Mouse (Mus musculus): ENCODE data around the gene Fgf11. TPM values are rescaled to one million over a fixed set of nuclear protein-coding genes. Genes with fewer than 3 reads are reported as not detected.

The Fgf11 gene
- polyA plus RNA-seq, 1 experiment from 2014 or later = 2.2 TPM

DNA sequence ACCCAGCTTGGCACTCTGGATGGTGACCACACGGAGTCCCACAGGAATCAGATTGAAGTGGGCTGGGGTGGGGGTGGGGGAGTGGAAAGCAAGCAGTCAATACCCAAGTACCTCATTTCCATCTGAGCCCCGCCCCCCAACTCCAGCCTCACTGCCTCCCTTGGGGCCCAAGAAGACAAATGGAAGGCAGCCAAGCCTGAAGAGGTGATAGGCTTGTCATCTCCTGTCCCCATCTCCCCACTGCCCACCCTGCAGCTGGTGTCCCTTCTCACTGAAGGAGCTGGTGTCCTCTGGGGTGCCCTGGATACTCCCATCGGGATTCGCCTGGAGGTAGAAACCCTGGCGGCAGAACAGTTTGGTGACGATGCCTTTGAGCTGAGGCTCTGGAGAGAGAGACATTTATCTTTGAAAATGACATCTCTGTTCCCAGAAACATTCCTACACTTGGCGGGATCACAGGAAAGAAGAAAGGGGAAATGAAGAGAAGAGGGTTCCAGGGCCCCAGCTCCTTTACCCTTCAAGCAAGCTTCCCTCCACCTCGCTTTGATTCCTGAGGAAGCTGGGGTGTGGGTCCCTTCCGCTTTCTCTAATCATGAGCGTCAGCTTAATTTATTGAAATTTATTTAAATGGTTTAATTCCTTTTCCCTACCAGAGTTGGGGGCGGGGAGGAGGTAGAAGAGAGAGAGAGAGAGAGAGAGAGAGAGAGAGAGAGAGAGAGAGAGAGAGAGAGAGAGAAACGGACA lies 2.1 kb downstream of the Fgf11 start:
- Histone ChIP-seq H3K4me2 (replicated peaks) (peak overlapping the region; percentile 90), H3K36me3 (no peaks in the 10 kb centered on the region), H3K4me1 (peaks cover 50% of the 10 kb centered on the region), H3K27me3 (peaks cover 67% of the 10 kb centered on the region), H3K9ac (no peak overlapping the region; the same call in 1 of the 2 replicates), H3K4me3 (peak overlapping the region; percentile 57), H3K9me3 (no peaks in the 10 kb centered on the region), H3K27ac (peak overlapping the region; percentile 83; the same call in 1 of the 2 replicates)
- no peak for ATAC-seq (ENCODE audit: insufficient number of reproducible peaks, insufficient read depth, low FRiP score, low TSS enrichment)
- WGBS = 23% methylated on average over 11 of the region's 12 CpGs

DNA sequence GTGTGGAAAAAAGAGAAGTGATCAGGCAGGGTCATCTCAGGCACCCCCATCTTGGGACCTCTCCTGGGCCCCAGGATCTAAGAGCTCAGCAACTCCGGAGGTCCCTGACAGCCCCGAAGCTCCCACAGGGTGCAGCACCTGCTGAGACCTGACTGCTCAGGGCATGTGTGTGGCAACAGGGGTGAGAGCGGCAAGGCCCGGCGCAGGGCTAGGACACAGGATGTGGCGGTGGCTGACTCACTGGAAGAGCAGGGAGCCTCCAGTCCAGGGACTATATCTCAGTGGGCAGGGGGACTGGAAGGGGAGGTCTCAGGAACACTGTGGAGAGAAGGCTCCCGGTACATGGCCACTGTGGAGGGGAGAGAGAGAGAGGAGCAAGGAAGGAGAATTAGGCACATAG lies 3.7 kb downstream of the Fgf11 start:
- 68% methylated on average over 7 of the region's 7 CpGs for WGBS
- Histone ChIP-seq H3K4me3 (no peak overlapping the region), H3K9ac (no peak overlapping the region), H3K4me1 (peaks cover 34% of the 10 kb centered on the region), H3K4me2 (replicated peaks) (no peak overlapping the region), H3K27ac (no peak overlapping the region), H3K27me3 (peaks cover 60% of the 10 kb centered on the region), H3K36me3 (no peaks in the 10 kb centered on the region), H3K9me3 (no peaks in the 10 kb centered on the region)
- no peak for ATAC-seq (ENCODE audit: insufficient number of reproducible peaks, insufficient read depth, low FRiP score, low TSS enrichment)

DNA sequence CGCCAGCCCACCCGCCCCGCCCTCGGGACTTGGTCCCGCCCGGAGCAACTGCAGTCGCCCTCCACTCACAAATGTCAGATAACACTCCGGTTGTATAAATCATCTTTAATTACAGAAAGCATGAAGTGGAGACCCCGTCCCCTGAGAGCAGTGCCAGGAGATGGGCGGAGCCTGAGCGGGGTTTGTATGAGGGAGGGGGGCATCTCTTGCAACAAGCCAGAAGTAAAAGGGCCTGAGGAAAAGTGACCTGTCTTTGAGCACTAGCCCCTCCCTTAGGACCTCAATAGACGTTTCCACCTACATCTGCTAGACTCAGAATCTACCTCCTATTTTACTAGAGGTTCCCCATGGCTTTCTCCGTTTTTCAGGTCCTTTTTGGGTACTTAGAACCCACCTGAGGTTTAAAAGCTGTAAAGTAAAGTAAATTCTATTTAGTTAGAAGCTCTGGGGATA lies 5.6 kb downstream of the Fgf11 start:
- peaks cover 19% of the 10 kb centered on the region for H3K4me1 ChIP-seq
- H3K36me3 ChIP-seq = no peaks in the 10 kb centered on the region
- H3K9me3 ChIP-seq = no peaks in the 10 kb centered on the region
- H3K27me3 ChIP-seq = peaks cover 41% of the 10 kb centered on the region
- WGBS = 3% methylated on average over 13 of the region's 13 CpGs
- no peak for ATAC-seq (ENCODE audit: insufficient number of reproducible peaks, insufficient read depth, low FRiP score, low TSS enrichment)
- peak overlapping the region; percentile 87 for H3K4me2 ChIP-seq (replicated peaks)
- no peak overlapping the region for H3K27ac ChIP-seq
- peak overlapping the region; percentile 48 for H3K9ac ChIP-seq
- peak overlapping the region; percentile 43 for H3K4me3 ChIP-seq

DNA sequence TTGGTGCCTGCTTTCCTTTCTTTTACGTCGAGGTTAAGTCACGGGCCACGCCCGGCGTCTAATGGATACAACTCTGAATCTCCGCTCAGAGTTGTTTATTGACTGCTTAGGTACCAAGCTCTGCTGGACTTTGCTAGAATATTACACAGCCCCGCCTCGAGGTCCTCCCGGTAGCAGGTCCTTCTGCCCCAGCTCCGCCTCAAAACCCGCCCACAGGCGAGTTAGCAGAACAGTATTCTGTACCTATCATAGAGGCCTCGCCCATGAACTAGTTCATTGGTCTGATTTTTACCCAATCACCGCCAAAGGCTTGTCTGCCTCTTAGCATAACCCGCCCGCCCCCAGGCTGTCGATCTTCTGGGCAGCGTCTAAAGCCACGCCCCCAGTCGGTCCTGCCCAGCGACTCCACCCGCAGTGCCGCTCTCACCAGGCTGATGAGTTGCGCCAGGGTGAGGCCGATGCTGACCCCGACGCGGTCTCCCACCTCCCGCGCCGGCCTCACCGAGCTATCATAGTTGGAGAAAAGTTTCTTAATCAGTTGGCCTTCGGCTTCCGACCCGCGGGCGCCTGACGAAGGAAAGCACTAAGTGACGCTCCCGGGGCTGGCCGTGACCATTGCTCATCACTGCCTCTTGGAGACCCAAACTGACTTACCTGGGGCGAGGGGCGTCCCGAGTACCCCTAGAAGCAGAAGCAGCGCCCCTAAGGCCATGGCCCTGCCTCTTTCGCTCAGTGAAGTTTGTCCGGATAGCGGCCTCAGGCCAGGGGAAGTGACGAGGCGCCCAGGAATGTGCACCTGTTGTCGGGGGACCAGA lies 6.3 kb downstream of the Fgf11 start, which contains the start of gene Chrnb1:
Gene Chrnb1, minus strand, starts transcription at position 776 of the 815 bp plus-strand sequence.
- H3K4me2 ChIP-seq (replicated peaks) = peak within 1 kb of the TSS; percentile 87
- H3K4me3 ChIP-seq = peak within 1 kb of the TSS; percentile 43
- no peaks in the 10 kb centered on the region for H3K36me3 ChIP-seq
- WGBS = 2% methylated on average over 52 of the region's 52 CpGs
- H3K4me1 ChIP-seq = peaks cover 16% of the 10 kb centered on the region
- H3K9ac ChIP-seq = peak within 1 kb of the TSS; percentile 48
- peaks cover 41% of the 10 kb centered on the region for H3K27me3 ChIP-seq
- no peaks in the 10 kb centered on the region for H3K9me3 ChIP-seq
- ATAC-seq (ENCODE audit: insufficient number of reproducible peaks, insufficient read depth, low FRiP score, low TSS enrichment) = peak; percentile 92
- peak within 1 kb of the TSS; percentile 38; the same call in 1 of the 2 replicates for H3K27ac ChIP-seq

DNA sequence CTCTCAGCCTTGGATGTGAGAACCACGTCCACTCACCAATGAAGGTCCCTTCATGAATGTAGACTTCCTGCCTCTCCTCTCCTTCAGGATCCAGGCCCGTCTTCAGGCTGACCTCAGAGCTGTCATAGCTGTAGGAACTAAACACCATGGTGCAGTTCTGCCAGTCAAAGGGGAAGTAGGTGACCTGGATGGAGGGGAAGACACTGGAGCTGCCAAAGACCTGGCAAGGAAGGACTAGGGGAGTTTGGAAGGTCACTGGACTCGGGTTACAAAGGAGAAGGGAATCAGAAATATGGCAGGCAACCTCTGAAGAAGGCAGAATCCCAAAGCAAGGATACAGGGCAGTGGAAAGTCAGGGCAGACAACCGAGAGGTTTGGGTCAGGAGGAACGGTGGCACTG lies 8.2 kb downstream of the Fgf11 start:
- no peak for ATAC-seq (ENCODE audit: insufficient number of reproducible peaks, insufficient read depth, low FRiP score, low TSS enrichment)
- Histone ChIP-seq H3K27me3 (peaks cover 36% of the 10 kb centered on the region), H3K4me2 (replicated peaks) (no peak overlapping the region), H3K9ac (no peak overlapping the region), H3K4me3 (no peak overlapping the region), H3K36me3 (no peaks in the 10 kb centered on the region), H3K9me3 (no peaks in the 10 kb centered on the region), H3K4me1 (0 out of 2 replicates have a peak, but pooled peaks cover 5% of the 10 kb centered on the region), H3K27ac (no peak overlapping the region)
- WGBS = 57% methylated on average over 5 of the region's 5 CpGs

DNA sequence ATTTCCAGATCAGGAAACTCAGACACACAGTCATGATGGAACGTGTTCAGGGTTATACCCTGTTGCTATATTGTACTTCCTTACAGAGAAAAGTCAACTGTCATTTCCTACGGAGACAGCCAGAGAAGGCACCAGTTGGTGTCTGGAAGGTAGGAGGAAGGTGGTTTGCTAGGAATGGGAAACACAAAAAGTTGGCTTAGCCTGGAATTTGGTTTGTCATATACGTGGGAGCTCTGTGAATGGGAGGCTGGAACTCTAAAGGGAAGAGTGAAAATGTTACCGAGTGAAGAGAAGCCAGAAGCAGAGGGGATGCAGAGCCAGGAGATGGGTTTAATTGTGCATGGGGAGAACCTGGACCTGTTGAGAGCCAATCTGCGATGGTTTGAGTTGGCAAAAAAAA lies 10.2 kb downstream of the Fgf11 start:
- no peaks in the 10 kb centered on the region for H3K36me3 ChIP-seq
- 0 out of 2 replicates have a peak, but pooled peaks cover 5% of the 10 kb centered on the region for H3K4me1 ChIP-seq
- 72% methylated on average over 5 of the region's 5 CpGs for WGBS
- no peak overlapping the region for H3K9ac ChIP-seq
- no peak overlapping the region for H3K4me2 ChIP-seq (replicated peaks)
- no peak overlapping the region for H3K4me3 ChIP-seq
- H3K9me3 ChIP-seq = no peaks in the 10 kb centered on the region
- H3K27me3 ChIP-seq = peaks cover 16% of the 10 kb centered on the region
- ATAC-seq (ENCODE audit: insufficient number of reproducible peaks, insufficient read depth, low FRiP score, low TSS enrichment) = no peak
- no peak overlapping the region for H3K27ac ChIP-seq

DNA sequence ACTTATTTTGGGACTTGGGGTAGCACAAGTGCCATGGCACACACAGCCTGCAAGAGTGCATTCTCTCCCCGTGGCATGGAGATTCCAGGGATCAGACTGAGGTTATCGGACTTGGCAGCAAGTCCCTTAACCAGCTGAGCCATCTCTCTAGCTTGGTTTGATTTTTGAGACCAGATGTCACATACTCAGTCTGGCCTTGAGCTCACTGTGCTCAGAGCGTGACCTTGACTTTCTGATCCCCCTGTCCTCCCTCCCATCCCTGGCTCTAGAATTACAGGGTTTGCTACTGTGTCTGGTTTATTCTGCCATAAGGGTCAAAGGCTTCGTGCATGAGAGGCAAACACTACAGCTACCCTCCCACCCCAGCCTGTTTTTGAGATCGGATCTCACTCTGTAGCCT lies 12.2 kb downstream of the Fgf11 start:
- Histone ChIP-seq H3K4me2 (replicated peaks) (no peak overlapping the region), H3K4me1 (no peaks in the 10 kb centered on the region), H3K9me3 (no peaks in the 10 kb centered on the region), H3K27ac (no peak overlapping the region), H3K36me3 (no peaks in the 10 kb centered on the region), H3K9ac (no peak overlapping the region), H3K4me3 (no peak overlapping the region), H3K27me3 (peaks cover 8% of the 10 kb centered on the region)
- no peak for ATAC-seq (ENCODE audit: insufficient number of reproducible peaks, insufficient read depth, low FRiP score, low TSS enrichment)
- 47% methylated on average over 5 of the region's 5 CpGs for WGBS

DNA sequence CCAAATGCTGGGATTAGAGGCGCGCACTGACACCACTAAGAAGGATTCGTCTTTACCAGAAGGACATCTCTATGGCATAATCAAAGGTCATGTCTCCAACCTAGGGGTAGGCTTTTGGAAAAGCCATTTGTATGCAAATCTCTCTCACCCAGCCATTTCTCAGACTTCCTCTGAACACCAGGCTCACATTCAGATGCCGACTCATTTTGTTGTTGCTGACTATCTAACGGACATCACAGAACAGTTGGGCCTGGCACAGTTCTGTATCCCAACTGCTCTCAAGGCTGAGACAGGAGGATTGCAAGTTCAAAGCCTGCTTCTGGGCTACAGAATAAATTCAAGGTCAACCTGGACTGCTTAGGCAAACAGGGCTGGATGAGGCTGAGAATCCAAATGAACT lies 14.4 kb downstream of the Fgf11 start:
- no peaks in the 10 kb centered on the region for H3K36me3 ChIP-seq
- no peak for ATAC-seq (ENCODE audit: insufficient number of reproducible peaks, insufficient read depth, low FRiP score, low TSS enrichment)
- WGBS = 90% methylated on average over 5 of the region's 5 CpGs
- no peaks in the 10 kb centered on the region for H3K9me3 ChIP-seq
- H3K4me3 ChIP-seq = no peak overlapping the region
- H3K27me3 ChIP-seq = no peaks in the 10 kb centered on the region
- no peak overlapping the region for H3K27ac ChIP-seq
- no peak overlapping the region for H3K4me2 ChIP-seq (replicated peaks)
- no peak overlapping the region for H3K9ac ChIP-seq
- no peaks in the 10 kb centered on the region for H3K4me1 ChIP-seq

DNA sequence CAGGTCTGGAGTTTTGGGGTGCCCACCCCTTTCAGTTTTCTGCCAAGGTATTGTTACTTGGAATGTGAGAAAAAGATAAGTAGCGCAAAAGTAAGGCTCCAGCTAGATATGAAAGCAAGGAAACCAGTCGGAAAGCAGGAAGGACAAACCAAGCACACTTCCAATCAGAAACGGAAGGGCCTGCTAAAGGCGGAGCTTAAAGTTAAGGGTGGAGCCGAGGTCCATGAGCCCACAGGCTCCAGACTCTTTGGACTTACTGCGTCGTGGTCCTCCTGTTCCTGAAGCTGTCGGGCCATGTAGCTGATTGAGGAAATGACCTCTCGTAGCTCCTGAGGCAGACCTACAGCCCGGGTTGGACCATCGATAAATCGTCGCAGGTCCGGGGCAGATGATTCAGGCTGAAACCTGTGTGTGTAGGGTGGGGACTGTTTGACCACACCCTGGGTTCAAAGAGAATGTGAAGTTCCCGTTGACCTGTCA lies 16.8 kb downstream of the Fgf11 start:
- peak overlapping the region; percentile 6; the same call in 1 of the 2 replicates for H3K4me2 ChIP-seq (replicated peaks)
- WGBS = 44% methylated on average over 15 of the region's 15 CpGs
- H3K36me3 ChIP-seq = no peaks in the 10 kb centered on the region
- H3K9ac ChIP-seq = no peak overlapping the region
- no peak overlapping the region for H3K27ac ChIP-seq
- no peak overlapping the region for H3K4me3 ChIP-seq
- peaks cover 6% of the 10 kb centered on the region; the same call in 1 of the 2 replicates for H3K27me3 ChIP-seq
- no peak for ATAC-seq (ENCODE audit: insufficient number of reproducible peaks, insufficient read depth, low FRiP score, low TSS enrichment)
- no peaks in the 10 kb centered on the region for H3K9me3 ChIP-seq
- no peaks in the 10 kb centered on the region for H3K4me1 ChIP-seq

DNA sequence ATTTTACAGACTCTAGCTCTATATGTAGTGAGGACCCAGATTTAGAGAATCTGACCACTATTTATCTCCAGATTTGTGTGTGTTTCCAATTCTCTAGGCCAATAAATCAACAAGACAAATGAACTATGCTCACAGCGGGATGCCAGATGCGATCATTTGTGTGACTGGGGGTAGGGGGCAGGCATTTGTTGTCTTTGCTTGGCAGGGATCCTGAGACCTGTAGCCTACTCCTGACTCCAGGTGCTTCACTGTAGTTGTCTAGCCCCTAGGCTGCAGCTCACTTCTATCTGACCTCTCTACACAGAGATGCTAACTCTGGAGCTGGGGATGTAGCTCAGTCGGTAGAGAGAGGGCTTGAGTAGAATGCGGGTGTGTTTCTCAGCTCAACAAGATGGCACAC lies 19.8 kb downstream of the Fgf11 start:
- Histone ChIP-seq H3K36me3 (peaks cover 2% of the 10 kb centered on the region), H3K4me1 (peaks cover 12% of the 10 kb centered on the region), H3K27me3 (peaks cover 33% of the 10 kb centered on the region), H3K9me3 (no peaks in the 10 kb centered on the region), H3K4me2 (replicated peaks) (no peak overlapping the region), H3K9ac (no peak overlapping the region), H3K4me3 (no peak overlapping the region), H3K27ac (no peak overlapping the region)
- ATAC-seq (ENCODE audit: insufficient number of reproducible peaks, insufficient read depth, low FRiP score, low TSS enrichment) = no peak
- 30% methylated on average over 4 of the region's 4 CpGs for WGBS

DNA sequence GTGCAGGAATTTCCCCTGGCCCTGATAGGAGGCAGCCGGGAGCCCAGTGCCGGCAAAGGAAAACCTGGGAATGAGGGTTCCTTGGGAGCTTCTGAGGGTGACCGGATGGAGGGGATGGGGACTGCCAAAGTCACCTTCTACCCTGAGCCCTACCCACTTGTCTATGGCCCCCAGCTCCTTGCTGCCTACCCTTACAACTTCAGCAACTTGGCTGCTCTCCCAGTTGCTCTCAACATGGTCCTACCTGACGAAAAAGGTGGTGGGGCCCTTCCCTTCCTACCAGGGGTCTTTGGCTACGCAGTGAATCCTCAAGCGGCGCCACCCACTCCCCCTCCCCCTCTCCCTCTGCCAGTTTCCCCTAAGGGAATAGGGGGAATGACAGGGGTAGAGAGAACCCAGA lies 22.7 kb downstream of the Fgf11 start:
- no peaks in the 10 kb centered on the region for H3K9me3 ChIP-seq
- no peak overlapping the region for H3K27ac ChIP-seq

More for the DNA sequence above, 22.7 kb downstream of the Fgf11 start:
- H3K9ac ChIP-seq = no peak overlapping the region
- peaks cover 12% of the 10 kb centered on the region for H3K4me1 ChIP-seq
- ATAC-seq (ENCODE audit: insufficient number of reproducible peaks, insufficient read depth, low FRiP score, low TSS enrichment) = no peak
- no peak overlapping the region for H3K4me3 ChIP-seq
- 40% methylated on average over 7 of the region's 7 CpGs for WGBS
- 0 out of 2 replicates have a peak overlapping the region, but pooled peaks have one; percentile 5 for H3K4me2 ChIP-seq (replicated peaks)
- peaks cover 13% of the 10 kb centered on the region for H3K36me3 ChIP-seq
- peaks cover 45% of the 10 kb centered on the region for H3K27me3 ChIP-seq
